Mouse (Mus musculus) neural tube, embryonic 15.5 days (tissue): ENCODE measurements around the gene Cttnbp2. TPM values are rescaled to one million over a fixed set of nuclear protein-coding genes. Genes with fewer than 3 reads are reported as not detected.
"Not testable (repeated sequence)": the region's sequence is repeated elsewhere in the genome, so short reads cannot be mapped to it uniquely, and the experiment has no call there.

Experiments used
- ATAC-seq: fragments of 200-750 bp; cut with Nextera tagmentation; 2 replicates; pipeline ENCODE4 v1.8.0; 2017; ENCODE audit warnings: mild to moderate bottlenecking, moderate TSS enrichment, moderate library complexity; ENCODE audit not compliant: low FRiP score
- H3K27ac ChIP-seq: fragments of 300-500 bp; sonication (generic); replicated peaks from 2 replicates; pipeline ENCODE4 v1.5.1; 2015; ENCODE audit warnings: mild to moderate bottlenecking, inconsistent platforms
- H3K27me3 ChIP-seq: fragments of 300-500 bp; sonication (generic); replicated peaks from 2 replicates; pipeline ENCODE4 v1.6.1; 2015; ENCODE audit warnings: inconsistent platforms
- H3K36me3 ChIP-seq: fragments of 300-500 bp; sonication (generic); 2 replicates; pipeline ENCODE4 v1.6.1; 2015; ENCODE audit warnings: inconsistent platforms
- H3K4me1 ChIP-seq: fragments of 300-500 bp; sonication (generic); 2 replicates; pipeline ENCODE4 v1.6.1; 2015; ENCODE audit warnings: inconsistent platforms
- H3K4me2 ChIP-seq: fragments of 300-500 bp; sonication (generic); 2 replicates; pipeline ENCODE4 v1.6.1; 2015; ENCODE audit warnings: inconsistent platforms, mild to moderate bottlenecking, moderate library complexity
- H3K4me3 ChIP-seq: fragments of 300-500 bp; sonication (generic); replicated peaks from 2 replicates; pipeline ENCODE4 v1.5.1; 2015; ENCODE audit warnings: mild to moderate bottlenecking, inconsistent platforms
- H3K9ac ChIP-seq: fragments of 300-500 bp; sonication (generic); replicated peaks from 2 replicates; pipeline ENCODE4 v1.6.1; 2015; ENCODE audit warnings: mild to moderate bottlenecking, inconsistent platforms
- H3K9me3 ChIP-seq: fragments of 300-500 bp; sonication (generic); replicated peaks from 2 replicates; pipeline ENCODE4 v1.6.1; 2016; ENCODE audit warnings: inconsistent platforms
- WGBS: fragments of 180-500 bp; shearing (Covaris S2); methylation state at CpG from one replicate; pipeline ENCODE4 v1.1.7; 2015; ENCODE audit warnings: mixed read lengths; 5-methylcytosine and 5-hydroxymethylcytosine counted together
- polyA plus RNA-seq: library from polyadenylated mRNA; unstranded; fragments of >200 nt; fragmentation: Nextera tagmentation; extraction: Ambion mirVana; gene quantifications from 2 replicates; pipeline ENCODE4 v1.2.1, GENCODE M21; 2015

Gene Cttnbp2
- polyA plus RNA-seq, 1 experiment from 2014 or later = 58.6 TPM

DNA sequence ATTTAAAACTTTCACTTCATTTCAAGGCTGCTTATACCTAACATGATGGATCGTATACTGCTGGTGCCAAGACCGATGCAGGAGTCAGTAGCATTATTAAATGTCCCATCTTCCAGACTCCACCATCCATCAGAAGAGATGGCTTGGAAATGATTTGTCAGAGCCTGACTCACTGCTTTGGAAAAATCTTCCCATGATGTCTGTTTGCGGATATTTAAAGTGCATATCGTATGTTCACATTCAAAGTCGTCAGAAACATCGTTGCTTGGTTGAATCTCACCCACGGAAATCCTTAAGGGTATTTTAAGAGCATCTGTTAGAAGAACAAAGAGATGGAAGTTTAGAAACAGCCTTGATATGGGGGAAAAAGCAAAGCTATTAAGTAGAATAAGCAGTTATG lies 106.2 kb downstream of the Cttnbp2 start:
- no peak for ATAC-seq

DNA sequence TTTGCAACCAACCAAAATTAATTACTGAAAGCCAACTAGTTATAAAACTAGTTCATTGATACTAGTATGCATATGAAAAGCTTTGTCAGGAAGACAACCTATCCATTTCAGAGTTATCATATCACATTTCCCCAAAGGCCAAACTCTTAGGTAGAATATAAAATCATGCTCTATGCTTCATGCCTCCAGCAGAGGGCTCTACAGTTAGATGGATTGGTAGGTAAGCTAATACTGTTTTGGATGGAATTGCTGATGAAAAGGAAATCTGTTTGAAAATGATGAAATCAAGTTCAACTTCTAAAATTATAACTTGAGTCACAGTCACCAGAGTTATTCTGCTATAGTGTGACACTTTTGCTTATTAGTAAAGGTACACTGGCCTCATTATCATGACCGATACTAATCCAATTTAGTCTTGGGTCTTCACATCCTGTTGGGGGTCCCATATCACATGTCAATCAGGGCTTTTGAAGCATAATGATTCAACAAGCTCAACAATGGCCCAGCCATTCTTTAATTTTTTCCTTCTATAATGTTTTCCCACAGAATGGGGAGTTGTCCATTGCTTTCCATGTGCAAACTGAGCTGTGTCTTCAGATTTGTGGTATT lies 113.5 kb downstream of the Cttnbp2 start:
- Histone ChIP-seq H3K36me3 (peaks cover 51% of the 10 kb centered on the region), H3K4me3 (no peak overlapping the region), H3K4me2 (no peak overlapping the region), H3K9me3 (no peaks in the 10 kb centered on the region), H3K27me3 (no peaks in the 10 kb centered on the region), H3K27ac (no peak overlapping the region), H3K4me1 (no peaks in the 10 kb centered on the region), H3K9ac (no peak overlapping the region)
- WGBS = 90% methylated on average over 1 of the region's 1 CpGs
- ATAC-seq = peak; percentile 35; the same call in 1 of the 2 replicates

More for the DNA sequence above, 106.2 kb downstream of the Cttnbp2 start:
- H3K4me1 ChIP-seq = no peaks in the 10 kb centered on the region
- H3K4me3 ChIP-seq = no peak overlapping the region
- 95% methylated on average over 7 of the region's 7 CpGs for WGBS
- no peaks in the 10 kb centered on the region for H3K27me3 ChIP-seq
- H3K27ac ChIP-seq = no peak overlapping the region
- no peak overlapping the region for H3K9ac ChIP-seq
- H3K9me3 ChIP-seq = no peaks in the 10 kb centered on the region
- H3K36me3 ChIP-seq = peaks cover 36% of the 10 kb centered on the region
- no peak overlapping the region for H3K4me2 ChIP-seq

DNA sequence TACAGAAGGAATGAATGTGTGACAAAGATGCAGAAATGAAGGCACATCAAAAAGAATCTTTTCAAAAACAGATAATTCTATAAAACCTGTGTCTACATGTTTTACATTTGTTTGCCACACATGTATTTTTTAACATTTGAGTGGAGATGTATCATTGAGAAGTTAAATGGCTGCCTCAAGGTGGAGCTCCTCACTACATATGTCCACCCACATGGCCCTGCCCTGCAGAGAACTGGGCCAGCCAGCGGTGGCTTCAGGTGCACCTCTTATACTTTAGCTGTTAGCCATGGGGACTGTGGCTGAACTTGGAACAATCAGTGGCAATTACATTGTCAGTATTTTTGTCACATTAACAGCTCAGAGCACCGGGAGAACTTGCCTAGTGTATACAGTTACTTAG lies 133.3 kb downstream of the Cttnbp2 start:
- Histone ChIP-seq H3K27ac (no peak overlapping the region), H3K36me3 (peaks cover 47% of the 10 kb centered on the region), H3K27me3 (no peaks in the 10 kb centered on the region), H3K4me1 (no peaks in the 10 kb centered on the region), H3K9ac (no peak overlapping the region), H3K9me3 (no peaks in the 10 kb centered on the region), H3K4me3 (no peak overlapping the region), H3K4me2 (no peak overlapping the region)
- ATAC-seq = no peak
- WGBS = 85% methylated on average over 2 of the region's 2 CpGs

DNA sequence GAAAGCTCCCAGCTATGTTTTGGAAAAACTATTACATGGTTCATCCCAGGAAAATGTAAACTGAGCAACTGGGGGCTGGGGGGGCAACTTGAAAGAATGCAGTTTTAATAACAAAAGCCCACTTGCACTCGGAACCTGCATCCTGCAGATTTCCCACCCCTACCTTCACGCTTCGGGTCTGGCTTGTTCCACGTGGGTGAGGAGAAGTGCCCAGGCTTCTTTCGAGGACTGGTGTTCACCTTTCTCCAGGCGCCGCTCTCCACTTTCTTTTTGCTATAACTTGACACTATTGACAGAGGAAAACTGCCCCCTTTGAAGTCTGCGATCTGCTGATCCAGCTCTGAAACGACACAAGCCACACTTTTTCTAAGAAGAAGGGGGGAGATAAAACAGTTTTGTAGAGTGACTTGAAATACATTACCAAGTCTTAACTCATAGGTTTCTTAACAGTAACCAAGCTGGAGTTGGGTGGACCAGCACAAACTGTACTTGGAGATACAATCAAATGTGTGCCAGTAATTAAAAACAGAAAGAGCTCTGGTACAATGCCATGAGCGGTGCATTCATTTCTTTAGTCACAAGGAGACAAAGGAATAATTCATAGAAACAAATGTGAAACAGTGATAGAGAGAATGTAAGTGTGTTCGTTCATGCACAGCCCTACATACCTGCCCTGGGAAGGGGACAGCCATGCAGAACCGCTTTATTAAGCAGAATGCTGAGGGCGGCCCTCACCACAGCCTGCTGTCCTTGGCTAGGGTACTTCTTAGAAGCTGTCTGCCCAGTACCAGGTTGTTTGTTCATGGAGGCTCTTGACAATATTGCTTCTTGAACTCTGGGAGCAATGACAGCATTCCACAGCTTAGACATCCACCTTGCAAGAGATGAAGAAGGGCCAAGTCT lies 134.1 kb downstream of the Cttnbp2 start:
- Histone ChIP-seq H3K4me1 (no peaks in the 10 kb centered on the region), H3K9me3 (no peaks in the 10 kb centered on the region), H3K9ac (no peak overlapping the region), H3K36me3 (peaks cover 44% of the 10 kb centered on the region), H3K4me3 (no peak overlapping the region), H3K27ac (no peak overlapping the region), H3K27me3 (no peaks in the 10 kb centered on the region), H3K4me2 (no peak overlapping the region)
- 83% methylated on average over 13 of the region's 13 CpGs for WGBS
- ATAC-seq = no peak

DNA sequence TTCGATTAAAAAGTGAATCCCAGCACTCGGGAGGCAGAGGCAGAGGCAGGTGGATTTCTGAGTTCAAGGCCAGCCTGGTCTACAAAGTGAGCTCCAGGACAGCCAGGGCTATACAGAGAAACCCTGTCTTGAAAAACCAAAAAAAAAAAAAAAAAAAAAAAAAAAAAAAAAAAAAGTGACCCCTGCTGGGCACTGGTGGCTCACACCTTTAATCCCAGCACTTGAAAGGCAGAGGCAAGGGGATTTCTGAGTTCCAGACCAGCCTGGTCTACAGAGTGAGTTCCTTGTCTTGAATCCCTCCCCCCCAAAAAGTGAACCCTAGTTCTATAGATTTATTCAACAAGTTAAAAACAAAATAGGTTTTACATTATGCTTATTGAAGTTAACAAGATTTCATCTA lies 136.9 kb downstream of the Cttnbp2 start:
- not testable (repeated sequence) for H3K9me3 ChIP-seq, H3K4me1 ChIP-seq, H3K27me3 ChIP-seq, H3K27ac ChIP-seq, ATAC-seq, H3K4me2 ChIP-seq, H3K4me3 ChIP-seq, H3K9ac ChIP-seq
- H3K36me3 ChIP-seq = peaks cover 41% of the 10 kb centered on the region
- WGBS = 92% methylated on average over 2 of the region's 2 CpGs

DNA sequence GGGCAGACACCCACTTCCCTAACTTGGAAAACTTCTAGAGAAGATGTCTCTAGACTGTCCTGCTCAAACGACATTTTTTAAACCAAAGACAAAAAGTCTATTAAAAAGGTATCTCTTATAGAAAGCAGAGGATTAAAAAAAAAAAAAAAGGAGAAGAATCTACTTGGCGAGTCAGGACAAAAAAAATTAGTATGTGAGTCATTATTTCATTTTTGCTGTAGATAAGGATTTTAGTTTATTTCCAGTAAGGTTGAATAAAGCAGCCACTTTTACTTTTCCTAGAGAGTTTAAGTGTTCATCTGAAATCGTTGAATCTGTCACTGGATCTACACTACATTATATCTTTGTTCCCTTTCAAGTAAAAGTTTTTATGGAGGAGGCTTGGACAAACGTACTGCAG lies 139.9 kb downstream of the Cttnbp2 start:
- Histone ChIP-seq H3K9me3 (no peaks in the 10 kb centered on the region), H3K4me1 (no peaks in the 10 kb centered on the region), H3K4me3 (no peak overlapping the region), H3K4me2 (no peak overlapping the region), H3K9ac (no peak overlapping the region), H3K27ac (no peak overlapping the region), H3K27me3 (no peaks in the 10 kb centered on the region), H3K36me3 (peaks cover 20% of the 10 kb centered on the region)
- no peak for ATAC-seq
- 82% methylated on average over 4 of the region's 4 CpGs for WGBS

DNA sequence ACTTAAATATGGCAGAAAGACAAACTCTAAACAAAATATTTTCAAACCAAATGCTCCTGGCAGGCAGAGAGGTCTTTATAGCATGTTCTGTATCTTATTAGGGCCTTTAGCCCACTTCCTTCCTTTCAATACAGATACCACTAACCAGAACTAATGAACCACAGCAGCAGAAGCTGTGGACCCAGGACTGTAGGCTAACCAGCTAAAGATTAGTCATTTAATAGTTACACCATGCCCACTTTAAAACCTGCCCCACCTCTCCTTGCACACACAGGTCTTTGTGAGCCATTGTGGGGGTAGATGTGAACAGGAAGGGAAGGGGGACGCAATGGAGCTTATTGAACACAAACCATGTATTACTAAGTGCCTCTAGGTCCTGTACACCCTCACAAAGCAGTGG lies 141.0 kb downstream of the Cttnbp2 start:
- H3K36me3 ChIP-seq = peaks cover 19% of the 10 kb centered on the region
- no peak for ATAC-seq
- no peak overlapping the region for H3K9ac ChIP-seq
- no peaks in the 10 kb centered on the region for H3K9me3 ChIP-seq
- no peak overlapping the region for H3K4me2 ChIP-seq
- no peaks in the 10 kb centered on the region for H3K4me1 ChIP-seq
- WGBS = 85% methylated on average over 1 of the region's 1 CpGs
- no peak overlapping the region for H3K27ac ChIP-seq
- H3K4me3 ChIP-seq = no peak overlapping the region
- no peaks in the 10 kb centered on the region for H3K27me3 ChIP-seq

DNA sequence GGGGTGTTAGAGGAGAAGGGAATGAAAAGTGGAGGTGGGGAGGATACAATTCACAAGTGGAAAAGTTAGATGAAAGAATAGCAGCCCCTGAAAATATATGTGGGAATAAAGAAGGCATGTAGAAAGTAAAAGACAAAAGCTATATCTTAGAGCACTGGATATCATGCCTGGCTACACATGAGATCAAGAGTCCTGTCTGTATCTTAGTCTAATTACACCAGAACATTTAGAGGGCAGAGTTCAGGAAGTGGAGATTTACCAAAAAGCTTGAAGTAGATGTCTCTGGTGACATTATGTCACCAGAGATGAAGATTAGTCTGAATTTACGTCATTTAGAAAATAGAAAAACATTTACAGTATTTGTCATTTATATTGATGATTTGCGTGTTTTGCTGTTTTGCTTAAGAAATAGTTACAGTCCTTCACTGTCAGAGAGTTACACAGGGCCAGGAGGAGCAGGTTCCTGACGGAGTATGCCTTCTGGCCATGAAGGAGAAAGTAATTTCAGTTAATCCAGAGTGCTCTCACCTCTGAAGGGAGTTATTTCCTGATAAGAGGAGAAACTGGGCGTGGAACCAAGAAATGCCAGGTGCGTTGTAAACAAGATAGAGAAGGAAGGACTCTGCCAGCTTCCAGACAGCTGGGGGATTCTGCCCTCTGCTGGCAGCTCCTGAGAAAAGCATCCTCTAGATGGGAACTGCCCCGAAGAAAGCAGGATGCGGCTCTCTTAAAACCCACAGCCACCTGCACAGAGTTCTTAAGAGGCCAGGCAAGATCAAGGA lies 142.0 kb downstream of the Cttnbp2 start:
- Histone ChIP-seq H3K4me3 (no peak overlapping the region), H3K4me2 (no peak overlapping the region), H3K9ac (no peak overlapping the region), H3K4me1 (no peaks in the 10 kb centered on the region), H3K36me3 (peaks cover 19% of the 10 kb centered on the region), H3K27me3 (no peaks in the 10 kb centered on the region), H3K9me3 (no peaks in the 10 kb centered on the region), H3K27ac (no peak overlapping the region)
- peak; percentile 77; the same call in 1 of the 2 replicates for ATAC-seq
- 34% methylated on average over 7 of the region's 7 CpGs for WGBS

DNA sequence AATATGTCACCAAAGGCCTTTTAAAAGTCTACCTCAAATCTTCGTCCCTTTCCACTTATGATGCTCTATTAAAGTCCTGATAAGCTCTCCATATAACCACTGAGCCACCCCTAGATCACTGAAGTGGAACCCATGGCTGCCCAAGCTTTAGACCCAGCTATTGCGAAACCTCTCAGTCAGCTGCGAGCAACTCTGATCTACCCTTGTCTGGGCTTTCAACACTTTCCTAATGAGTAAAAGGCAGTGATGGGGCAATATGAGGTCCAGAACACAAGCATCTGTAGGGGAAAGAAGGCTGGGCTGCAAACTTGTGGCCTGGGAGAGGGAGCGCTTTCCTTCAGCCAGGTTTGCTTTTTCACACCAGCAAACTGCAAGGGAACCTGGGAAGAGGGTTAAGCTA lies 144.9 kb downstream of the Cttnbp2 start:
- Histone ChIP-seq H3K4me3 (no peak overlapping the region), H3K4me2 (no peak overlapping the region), H3K9ac (no peak overlapping the region), H3K4me1 (no peaks in the 10 kb centered on the region), H3K9me3 (no peaks in the 10 kb centered on the region), H3K27me3 (no peaks in the 10 kb centered on the region), H3K36me3 (peaks cover 18% of the 10 kb centered on the region), H3K27ac (no peak overlapping the region)
- ATAC-seq = no peak
- 98% methylated on average over 4 of the region's 4 CpGs for WGBS

DNA sequence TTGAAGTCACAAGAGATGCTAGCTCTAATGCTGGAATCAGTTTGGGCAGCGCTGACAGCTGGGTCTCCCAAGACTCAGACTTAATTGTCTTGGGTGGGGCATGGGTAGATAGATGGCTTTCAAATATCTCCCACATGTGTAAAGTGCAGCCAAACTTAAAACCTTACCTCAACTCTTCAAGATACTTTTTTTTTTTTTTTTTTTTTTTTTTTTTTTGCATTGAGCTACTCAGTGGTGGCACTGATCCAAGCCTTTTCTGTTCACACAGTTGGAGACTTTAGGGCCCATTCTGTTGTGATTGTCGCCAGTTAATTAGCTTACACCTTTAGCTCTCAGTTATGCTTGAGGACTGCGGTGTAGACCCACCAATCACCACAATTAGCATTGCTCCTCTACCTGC lies 145.6 kb downstream of the Cttnbp2 start:
- Histone ChIP-seq H3K9ac (no peak overlapping the region), H3K4me2 (no peak overlapping the region), H3K9me3 (no peaks in the 10 kb centered on the region), H3K4me1 (no peaks in the 10 kb centered on the region), H3K27ac (no peak overlapping the region), H3K4me3 (no peak overlapping the region), H3K27me3 (no peaks in the 10 kb centered on the region), H3K36me3 (peaks cover 15% of the 10 kb centered on the region; the same call in 1 of the 2 replicates)
- ATAC-seq = no peak
- 63% methylated on average over 3 of the region's 3 CpGs for WGBS

DNA sequence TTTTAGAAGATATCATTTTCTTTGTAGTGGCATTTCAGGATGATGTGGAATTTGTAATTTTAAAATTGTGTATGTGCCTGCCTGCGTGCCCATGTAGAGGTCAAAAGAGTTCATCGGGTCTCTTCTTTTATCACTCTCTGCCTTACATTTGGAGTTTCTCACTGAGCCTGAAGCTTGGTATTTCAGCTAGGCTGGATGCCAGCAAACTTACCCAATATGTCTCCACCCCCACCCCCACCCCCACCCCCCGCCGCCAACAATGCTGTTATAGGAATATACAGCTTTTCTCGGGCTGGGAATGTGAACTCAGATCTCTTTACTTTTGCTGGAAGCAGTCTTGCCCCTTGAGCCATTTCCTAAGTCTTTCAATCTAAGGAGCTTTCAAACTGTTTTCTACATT lies 152.4 kb downstream of the Cttnbp2 start:
- 91% methylated on average over 5 of the region's 5 CpGs for WGBS
- H3K9ac ChIP-seq = no peak overlapping the region

More for the DNA sequence above, 152.4 kb downstream of the Cttnbp2 start:
- Histone ChIP-seq H3K9me3 (no peaks in the 10 kb centered on the region), H3K36me3 (peaks cover 3% of the 10 kb centered on the region; the same call in 1 of the 2 replicates), H3K4me2 (no peak overlapping the region), H3K4me1 (no peaks in the 10 kb centered on the region), H3K4me3 (no peak overlapping the region), H3K27ac (no peak overlapping the region), H3K27me3 (no peaks in the 10 kb centered on the region)
- no peak for ATAC-seq
